ENCODE assay signal across 27 mouse cellular contexts in the genomic region with DNA sequence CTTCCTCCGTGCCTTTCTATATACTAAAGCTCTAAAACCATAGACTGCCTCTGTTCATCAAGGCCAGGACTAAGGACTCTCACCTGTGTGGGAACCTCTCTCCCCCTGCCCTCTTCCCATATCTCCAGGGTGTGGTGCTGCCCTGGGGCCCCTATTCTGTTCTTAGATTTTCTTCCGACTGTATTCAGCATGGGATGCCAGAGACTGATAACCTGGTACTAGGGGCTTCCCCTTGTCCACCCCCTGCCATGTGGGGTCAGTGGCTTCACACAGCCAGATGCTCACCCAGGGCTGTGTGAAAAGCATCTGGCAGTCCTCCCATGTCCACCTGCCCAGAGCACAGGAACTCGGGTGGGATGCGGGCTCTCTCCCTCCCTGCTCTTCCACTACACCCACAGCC. TPM values are rescaled to one million over a fixed set of nuclear protein-coding genes. Genes with fewer than 3 reads are reported as not detected.
DNase-seq lines count a peak whose midpoint lies in the region; TF ChIP-seq lines count a peak whose summit lies in the region.
"Not testable (repeated sequence)": the region's sequence is repeated elsewhere in the genome, so short reads cannot be mapped to it uniquely, and the experiment has no call there.
"Had no signal": no experiment of that assay in that cellular context is flagged by ENCODE, and none has a peak within 500 bp of the region (broad histone marks: within the 10 kb centered on the region; RNA-seq: fewer than 3 reads in every experiment).

No protein-coding gene starts in this region.

- DNase-seq in cerebellum, adult 2 months: peak; percentile 3 to 25
- DNase-seq in gastrocnemius, postnatal 25 days: peak; percentile 60
- DNase-seq in heart, postnatal 25 days (ENCODE audit: low spot score): peak; percentile 67
- DNase-seq in limb, embryonic 10.5 days (ENCODE audit: low spot score): peak; percentile 30
- peak; percentile 41 for DNase-seq in ovary, postnatal 36 days (ENCODE audit: low spot score)

- intact Hi-C loops in heart, postnatal 25 days (cut with DNase I): not testable (repeated sequence)

- H3K4me1 ChIP-seq in cerebellum, adult 2 months (ENCODE audit: control insufficient read depth, insufficient read depth, low read length); limb, embryonic 10.5 days: not testable (repeated sequence)

- 78% methylated on average over 4 of the region's 4 CpGs for WGBS in cerebellum, adult 2 months
- 92% methylated on average over 4 of the region's 4 CpGs for WGBS in limb, embryonic 10.5 days

- not testable (repeated sequence) for H3K27ac ChIP-seq in cerebellum, adult 2 months (ENCODE audit: insufficient read depth, low read length); limb, embryonic 10.5 days

- not testable (repeated sequence) for H3K4me3 ChIP-seq in cerebellum, adult 2 months (replicated peaks; ENCODE audit: insufficient read depth, low read depth, low read length); limb, embryonic 10.5 days

- not testable (repeated sequence) for TF ChIP-seq CTCF in cerebellum, adult 2 months (IDR thresholded peaks at IDR 0.05; ENCODE audit: borderline replicate concordance, insufficient read depth, low read depth, low read length)

- TF ChIP-seq POLR2A in cerebellum, adult 2 months (IDR thresholded peaks at IDR 0.05; ENCODE audit: borderline replicate concordance, insufficient read depth, low read length): not testable (repeated sequence)

- peaks cover 29% of the 10 kb centered on the region for H3K9me3 ChIP-seq in limb, embryonic 10.5 days (replicated peaks)

- not testable (repeated sequence) for H3K27me3 ChIP-seq in cerebellum, adult 2 months (ENCODE audit: control insufficient read depth, insufficient read depth, low read length); limb, embryonic 10.5 days (ENCODE audit: low read depth, poor library complexity, severe bottlenecking)

- not testable (repeated sequence) for H3K36me3 ChIP-seq in limb, embryonic 10.5 days

RNA-seq across cellular contexts. Expression of a gene that starts 43.1 kb away (rescaled TPM):
- not detected in 2 replicates for polyA plus RNA-seq in cerebellum, adult 2 months (2012; rRNA removed)
- not detected for total RNA-seq in gastrocnemius, postnatal 25 days (2021)
- not detected for total RNA-seq in heart, postnatal 25 days (2021)
- not detected in 2 replicates for polyA plus RNA-seq in limb, embryonic 10.5 days (2016; fragmentation: Nextera tagmentation; extraction: Ambion mirVana)
- total RNA-seq: adrenal gland, adult 8-10 months; adrenal gland, postnatal 36 days; common myeloid progenitor, adult 5-6 weeks; forebrain, postnatal 0 days; gastrocnemius, adult 8-10 months; gastrocnemius, postnatal 4 days; heart, adult 18-20 months; heart, postnatal 14 days; MEL had no signal
- polyA plus RNA-seq: C2C12; CD4-positive, CD25-positive, alpha-beta regulatory T cell, adult 4 months; embryonic facial prominence, embryonic 12.5 days; embryonic facial prominence, embryonic 15.5 days; forebrain, embryonic 11.5 days; forebrain, embryonic 14.5 days; forebrain, postnatal 0 days; frontal cortex, adult 2 months; heart, embryonic 13.5 days; heart, embryonic 16.5 days; hindbrain, embryonic 10.5 days; hindbrain, embryonic 13.5 days; hindbrain, embryonic 16.5 days; intestine, embryonic 15.5 days had no signal

Comparison
In these comparisons a context has a peak if more than half of its experiments do, and no peak if none do; other contexts are left out.
1. DNase-seq: peak in every context shown above with its lines; median percentile 67 in heart, postnatal 25 days; 60 in gastrocnemius, postnatal 25 days; 41 in ovary, postnatal 36 days; 30 in limb, embryonic 10.5 days; 14 in cerebellum, adult 2 months.